Mouse (Mus musculus) embryo, embryonic 9.5 days (tissue): ENCODE data around the gene Pnma1.
A peak's percentile ranks its signal among the peaks of the same experiment; 100 is the strongest.

Experiments used
- DNase-seq: peaks from one replicate; pipeline ENCODE4 v3.0.0-alpha.2; 2017; ENCODE audit errors: extremely low spot score

The Pnma1 gene

GRCm38 (mm10) chr12:84147954-84148621 is at the start of gene Pnma1:
Gene Pnma1 (minus strand): TSS chr12:84148489.
- DNase-seq = peak; percentile 86

GRCm38 (mm10) chr12:84195195-84195594 is 46.9 kb upstream of the Pnma1 start:
- no peak for DNase-seq

GRCm38 (mm10) chr12:84194400-84195109 is 46.3 kb upstream of the Pnma1 start:
- no peak for DNase-seq

- peak; percentile 92 for DNase-seq
These were observed 45.5 kb upstream of the Pnma1 start for GRCm38 (mm10) chr12:84193642-84194399.

GRCm38 (mm10) chr12:84192741-84193641 is 44.7 kb upstream of the Pnma1 start:
- peak; percentile 73 for DNase-seq

GRCm38 (mm10) chr12:84192280-84192679 is 44.0 kb upstream of the Pnma1 start:
- peak; percentile 33 for DNase-seq

- no peak for DNase-seq
These were observed 43.5 kb upstream of the Pnma1 start for GRCm38 (mm10) chr12:84191770-84192169.

GRCm38 (mm10) chr12:84191190-84191589 is 42.9 kb upstream of the Pnma1 start:
- no peak for DNase-seq

GRCm38 (mm10) chr12:84190151-84190820 is 42.0 kb upstream of the Pnma1 start:
- no peak for DNase-seq

- DNase-seq = no peak
These were observed 40.7 kb upstream of the Pnma1 start for GRCm38 (mm10) chr12:84188881-84189444.

- no peak for DNase-seq
These were observed 39.7 kb upstream of the Pnma1 start for GRCm38 (mm10) chr12:84187752-84188601.

GRCm38 (mm10) chr12:84186950-84187349 is 38.7 kb upstream of the Pnma1 start:
- DNase-seq = no peak

- DNase-seq = no peak
These were observed 38.2 kb upstream of the Pnma1 start for GRCm38 (mm10) chr12:84186536-84186935.

- DNase-seq = no peak
These were observed 37.3 kb upstream of the Pnma1 start for GRCm38 (mm10) chr12:84185547-84185946.

GRCm38 (mm10) chr12:84184979-84185378 is 36.7 kb upstream of the Pnma1 start:
- no peak for DNase-seq

- DNase-seq = no peak
These were observed 33.7 kb upstream of the Pnma1 start for GRCm38 (mm10) chr12:84181999-84182398.

- no peak for DNase-seq
These were observed 32.6 kb upstream of the Pnma1 start for GRCm38 (mm10) chr12:84180701-84181435.

GRCm38 (mm10) chr12:84180090-84180489 is 31.8 kb upstream of the Pnma1 start:
- no peak for DNase-seq
